Mouse (Mus musculus) heart, embryonic 16.5 days (tissue): ENCODE data around the gene Mndal. TPM values are rescaled to one million over a fixed set of nuclear protein-coding genes. Genes with fewer than 3 reads are reported as not detected.
"Not testable (repeated sequence)": the region's sequence is repeated elsewhere in the genome, so short reads cannot be mapped to it uniquely, and the experiment has no call there.

ENCODE experiments used
- ATAC-seq: fragments of 200-750 bp; cut with Nextera tagmentation; replicated peaks from 2 replicates; pipeline ENCODE4 v1.8.0; 2017; ENCODE audit warnings: moderate number of reproducible peaks; ENCODE audit not compliant: insufficient read depth, low FRiP score; ENCODE audit errors: extremely low read depth
- H3K27ac ChIP-seq: fragments of 300-500 bp; sonication (generic); 2 replicates; pipeline ENCODE4 v1.5.1; 2014; ENCODE audit warnings: mild to moderate bottlenecking, low read length, control low read depth, moderate library complexity
- H3K27me3 ChIP-seq: fragments of 300-500 bp; sonication (generic); 2 replicates; pipeline ENCODE4 v1.6.1; 2014; ENCODE audit warnings: low read length, mixed read lengths; ENCODE audit not compliant: control insufficient read depth, insufficient read depth
- H3K36me3 ChIP-seq: fragments of 300-500 bp; sonication (generic); 2 replicates; pipeline ENCODE4 v1.6.1; 2014; ENCODE audit not compliant: control insufficient read depth, insufficient read depth
- H3K4me1 ChIP-seq: fragments of 300-500 bp; sonication (generic); 2 replicates; pipeline ENCODE4 v1.6.1; 2014; ENCODE audit warnings: low read length, mixed read lengths; ENCODE audit not compliant: control insufficient read depth, insufficient read depth
- H3K4me2 ChIP-seq: fragments of 300-500 bp; sonication (generic); 2 replicates; pipeline ENCODE4 v1.6.1; 2014; ENCODE audit warnings: low read depth, mild to moderate bottlenecking, control low read depth, low read length
- H3K4me3 ChIP-seq: fragments of 300-500 bp; sonication (generic); 2 replicates; pipeline ENCODE4 v1.5.1; 2014; ENCODE audit warnings: mild to moderate bottlenecking, control low read depth, low read length
- H3K9ac ChIP-seq: fragments of 300-500 bp; sonication (generic); 2 replicates; pipeline ENCODE4 v1.6.1; 2014; ENCODE audit warnings: low read length, control low read depth
- H3K9me3 ChIP-seq: fragments of 300-500 bp; sonication (generic); replicated peaks from 2 replicates; pipeline ENCODE4 v1.6.1; 2016; ENCODE audit warnings: low read length; ENCODE audit not compliant: control insufficient read depth
- WGBS: fragments of 180-500 bp; shearing (Covaris S2); extraction: QIAGEN DNeasy Blood & Tissue Kit; methylation state at CpG from one replicate; pipeline ENCODE4 v1.1.7; 2014; 5-methylcytosine and 5-hydroxymethylcytosine counted together
- polyA plus RNA-seq: library from polyadenylated mRNA; unstranded; fragments of >200 nt; fragmentation: Nextera tagmentation; extraction: Ambion mirVana; gene quantifications from 2 replicates; pipeline ENCODE4 v1.2.1, GENCODE M21; 2015

Mndal gene
- polyA plus RNA-seq, 1 experiment from 2014 or later, result 12.2 TPM

DNA sequence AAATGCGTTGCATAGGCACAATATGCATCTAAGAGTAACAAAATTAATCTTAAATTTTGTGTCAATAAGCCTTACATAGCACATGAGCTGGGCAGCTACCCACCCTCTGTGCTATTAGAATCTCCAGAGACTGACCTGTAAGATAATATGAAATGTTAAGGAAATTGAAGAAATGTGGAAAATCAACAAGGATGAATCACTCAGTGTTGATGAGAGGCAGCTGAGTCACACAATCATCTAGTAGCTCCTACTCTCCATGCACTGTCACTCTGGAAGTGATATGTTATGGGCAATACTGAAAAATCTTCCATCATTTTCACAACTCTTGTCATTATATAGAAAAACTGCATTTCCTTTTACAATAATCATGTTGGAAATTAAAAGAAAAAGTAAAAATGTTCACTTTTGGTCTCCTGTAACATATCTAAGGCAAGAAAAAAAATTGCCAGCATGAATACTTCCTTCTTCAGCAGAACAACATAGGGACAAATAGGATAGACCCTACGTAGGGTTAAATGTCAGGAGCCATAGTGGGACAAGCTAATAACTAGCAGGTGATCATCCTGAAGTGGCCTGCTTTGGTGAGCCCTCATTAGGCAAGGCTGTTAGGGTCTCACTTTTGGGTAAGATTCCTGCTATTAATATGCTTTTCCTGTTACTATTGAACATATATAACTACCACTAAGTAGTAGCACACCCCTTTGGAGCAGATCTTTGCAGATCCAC, 12.9 kb upstream of the Mndal start:
- 80% methylated on average over 2 of the region's 2 CpGs for WGBS
- no peak overlapping the region for H3K4me2 ChIP-seq
- no peaks in the 10 kb centered on the region for H3K27me3 ChIP-seq
- no peak overlapping the region for H3K27ac ChIP-seq
- no peak overlapping the region for H3K4me3 ChIP-seq
- H3K4me1 ChIP-seq, result no peaks in the 10 kb centered on the region
- no peaks in the 10 kb centered on the region for H3K36me3 ChIP-seq
- no peaks in the 10 kb centered on the region for H3K9me3 ChIP-seq
- no peak for ATAC-seq
- no peak overlapping the region for H3K9ac ChIP-seq

DNA sequence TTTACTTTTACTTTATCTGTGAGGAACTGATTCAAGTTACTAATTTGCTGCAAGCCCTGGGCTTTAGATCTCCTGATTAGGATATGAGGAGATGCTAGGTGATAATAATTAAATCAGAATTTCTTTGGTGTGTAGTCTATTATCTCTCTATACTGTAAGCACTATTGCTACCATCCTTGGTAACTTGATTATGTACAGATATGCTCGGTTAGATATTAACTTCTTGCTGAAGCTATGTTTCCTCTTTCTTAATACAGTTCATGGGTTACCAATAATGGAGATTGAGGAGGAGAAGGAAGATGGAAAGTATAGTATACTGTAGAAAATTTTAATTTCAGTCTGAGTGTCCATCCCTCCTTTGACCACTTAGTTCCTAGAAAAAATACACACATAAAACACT, 11.3 kb upstream of the Mndal start:
- Histone ChIP-seq H3K4me3 (no peak overlapping the region), H3K4me1 (no peaks in the 10 kb centered on the region), H3K36me3 (no peaks in the 10 kb centered on the region), H3K9me3 (no peaks in the 10 kb centered on the region), H3K27me3 (no peaks in the 10 kb centered on the region), H3K9ac (no peak overlapping the region), H3K27ac (no peak overlapping the region), H3K4me2 (no peak overlapping the region)
- no peak for ATAC-seq
- 69% methylated on average over 1 of the region's 1 CpGs for WGBS

DNA sequence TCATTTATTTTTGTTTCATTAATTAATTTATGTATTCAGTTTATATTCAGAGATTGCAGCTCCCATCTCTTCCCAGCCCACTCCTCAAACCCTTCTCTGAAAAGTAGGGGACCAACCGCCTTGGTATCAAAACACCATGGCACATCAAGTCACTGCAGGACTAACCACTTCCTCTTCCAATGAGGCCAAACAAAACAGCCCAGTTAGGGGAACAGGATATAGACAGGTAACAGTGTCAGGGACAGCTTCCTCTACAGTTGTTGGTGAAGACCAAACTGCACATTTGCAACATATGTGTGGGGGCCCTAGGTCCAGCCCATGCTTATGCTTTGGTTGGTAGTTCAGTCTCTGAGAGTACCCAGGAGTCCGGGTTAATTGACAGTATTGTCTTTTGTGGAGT, 6.8 kb upstream of the Mndal start:
- not testable (repeated sequence) for H3K27me3 ChIP-seq, H3K36me3 ChIP-seq, H3K4me3 ChIP-seq, H3K9me3 ChIP-seq, H3K4me1 ChIP-seq, H3K27ac ChIP-seq, ATAC-seq, H3K4me2 ChIP-seq, H3K9ac ChIP-seq
- 68% methylated on average over 2 of the region's 2 CpGs for whole genome bisulfite sequencing

DNA sequence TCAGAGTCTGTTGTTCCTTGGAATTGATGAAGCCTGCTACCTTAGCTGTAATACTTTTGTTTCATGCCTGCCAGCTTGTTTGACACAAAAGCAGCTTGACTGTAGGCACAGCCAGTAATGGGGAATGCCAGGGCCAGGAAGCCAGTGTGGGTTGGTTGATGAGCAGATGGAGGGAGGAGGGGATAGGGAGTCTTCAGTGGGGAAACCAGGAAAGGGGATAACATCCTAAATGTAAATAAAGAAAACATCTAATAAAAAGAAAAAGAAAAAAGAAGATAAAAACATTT, 432 bp upstream of the Mndal start:
- not testable (repeated sequence) for H3K4me3 ChIP-seq, H3K4me1 ChIP-seq, H3K36me3 ChIP-seq, H3K27ac ChIP-seq, ATAC-seq, H3K4me2 ChIP-seq, H3K27me3 ChIP-seq, H3K9ac ChIP-seq, H3K9me3 ChIP-seq

DNA sequence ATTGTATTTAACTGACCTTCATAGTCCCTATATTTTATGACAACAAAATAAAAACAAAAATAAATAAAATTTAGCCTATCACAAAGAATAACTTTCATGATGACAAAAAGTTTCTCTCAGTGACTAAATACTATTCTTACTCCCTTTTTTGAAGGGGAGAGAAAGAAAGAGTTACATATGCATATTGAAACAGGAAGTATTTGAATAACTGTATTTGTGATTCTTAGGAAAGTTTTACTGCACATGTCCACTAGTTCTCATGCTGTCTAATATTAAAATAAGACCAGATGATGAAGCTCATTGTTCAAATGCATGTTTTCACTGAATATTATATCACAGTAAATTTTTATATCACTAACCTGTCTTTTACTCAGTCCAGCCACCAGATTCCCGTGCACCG, 769 bp downstream of the Mndal start:
- not testable (repeated sequence) for H3K27me3 ChIP-seq
- WGBS, result 79% methylated on average over 2 of the region's 2 CpGs

DNA sequence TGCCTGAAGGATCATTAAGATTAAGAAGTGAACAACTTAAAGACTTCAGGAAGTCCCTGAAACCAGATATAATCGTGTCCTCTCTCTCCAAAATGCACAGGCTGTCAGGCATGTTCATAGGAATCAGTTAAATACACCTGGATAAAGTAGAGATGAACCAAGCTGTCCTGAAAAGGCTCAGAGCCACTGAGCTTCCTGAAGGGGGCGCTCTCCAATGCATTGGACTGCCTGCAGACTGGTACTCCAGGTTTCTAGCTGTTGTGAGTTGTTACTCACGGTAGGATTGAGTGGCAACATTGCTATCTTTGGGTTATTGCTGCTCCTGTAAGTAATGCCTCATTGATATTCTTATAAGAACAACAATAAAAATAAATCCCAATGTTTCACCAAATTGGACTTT, 23.0 kb downstream of the Mndal start:
- not testable (repeated sequence) for H3K4me2 ChIP-seq, H3K27ac ChIP-seq, H3K27me3 ChIP-seq, H3K4me3 ChIP-seq, H3K4me1 ChIP-seq, H3K9ac ChIP-seq, H3K36me3 ChIP-seq, H3K9me3 ChIP-seq, ATAC-seq
- WGBS, result 69% methylated on average over 2 of the region's 3 CpGs

More for the DNA sequence above, 769 bp downstream of the Mndal start:
- not testable (repeated sequence) for H3K4me2 ChIP-seq, H3K4me1 ChIP-seq, H3K9me3 ChIP-seq, H3K4me3 ChIP-seq, H3K9ac ChIP-seq, H3K36me3 ChIP-seq, H3K27ac ChIP-seq, ATAC-seq

DNA sequence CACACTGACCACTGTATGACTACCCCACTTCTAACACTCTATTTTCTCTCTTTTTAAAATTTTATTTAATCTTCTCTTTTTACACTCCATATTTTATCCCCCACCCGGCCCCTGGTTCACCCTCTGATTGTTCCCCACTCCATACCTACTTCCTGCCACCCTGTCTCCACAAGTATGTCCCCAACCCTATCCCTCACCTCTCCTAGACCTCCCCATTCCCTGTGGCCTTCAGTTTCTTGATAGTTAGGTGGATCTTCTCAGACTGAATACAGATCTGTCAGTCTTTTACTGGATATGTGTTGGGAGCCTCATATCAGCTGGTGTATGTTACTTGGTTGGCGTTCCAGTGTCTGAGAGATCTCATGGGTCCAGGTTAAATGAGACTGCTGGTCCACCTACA, 27.7 kb downstream of the Mndal start:
- Histone ChIP-seq H3K36me3 (no peaks in the 10 kb centered on the region), H3K9ac (no peak overlapping the region), H3K27ac (no peak overlapping the region), H3K27me3 (no peaks in the 10 kb centered on the region), H3K9me3 (no peaks in the 10 kb centered on the region), H3K4me1 (no peaks in the 10 kb centered on the region), H3K4me2 (no peak overlapping the region), H3K4me3 (no peak overlapping the region)
- WGBS, result 69% methylated on average over 2 of the region's 2 CpGs
- ATAC-seq, result no peak

GRCm38 (mm10) chr1:173913256-173913791, 29.0 kb downstream of the Mndal start:
- not testable (repeated sequence) for H3K4me3 ChIP-seq, H3K27me3 ChIP-seq, H3K9me3 ChIP-seq, H3K27ac ChIP-seq, H3K9ac ChIP-seq, H3K4me2 ChIP-seq, H3K36me3 ChIP-seq, H3K4me1 ChIP-seq, ATAC-seq

DNA sequence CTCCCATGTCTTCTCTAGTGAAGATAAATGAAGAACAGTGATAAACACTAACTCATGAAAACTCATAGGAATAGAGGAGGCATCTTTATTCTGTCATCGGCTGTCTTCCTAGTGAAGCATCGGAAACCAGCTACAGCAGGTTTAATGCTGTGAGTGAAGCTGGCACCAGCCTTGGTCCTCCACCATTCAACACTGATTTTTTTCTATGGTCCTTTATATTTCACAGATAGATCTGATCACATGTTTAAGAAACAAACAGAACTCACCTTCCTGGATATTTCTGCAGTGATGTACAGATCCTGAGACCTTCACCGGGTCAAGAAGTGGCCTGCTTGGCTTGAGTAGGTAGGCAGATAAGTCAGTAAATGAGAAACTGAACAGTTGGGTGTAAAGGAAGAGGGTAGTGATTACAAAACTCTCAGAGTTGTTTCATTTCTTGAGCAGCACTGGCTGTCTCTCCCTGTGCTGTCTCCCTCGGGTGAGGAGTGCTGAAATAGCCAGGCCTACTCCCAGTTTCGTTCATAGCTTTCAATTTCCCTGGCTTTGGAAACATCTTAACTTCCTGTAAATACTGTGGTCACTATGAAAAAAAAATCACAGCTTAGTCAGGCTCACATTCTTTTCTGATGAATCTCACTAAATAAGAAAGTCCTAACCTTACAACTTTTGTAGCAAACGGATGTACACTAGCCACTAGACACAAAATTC, 29.6 kb downstream of the Mndal start, which contains the start of gene Ifi211:
Ifi211 (minus strand) TSS at position 499 of the 708 bp plus-strand sequence.
- WGBS, result 63% methylated on average over 6 of the region's 6 CpGs
- not testable (repeated sequence) for H3K4me3 ChIP-seq, H3K9ac ChIP-seq, H3K36me3 ChIP-seq, H3K27ac ChIP-seq, H3K9me3 ChIP-seq, H3K4me1 ChIP-seq, ATAC-seq, H3K4me2 ChIP-seq, H3K27me3 ChIP-seq
